Mouse (Mus musculus) myocyte (in vitro differentiated cells): ENCODE measurements around the gene Slc12a3.

Experiments used
- CEBPB ChIP-seq: IDR thresholded peaks from 2 replicates; pipeline ENCODE4 v1.6.1; 2011; ENCODE audit warnings: mild to moderate bottlenecking, moderate library complexity; ENCODE audit not compliant: poor library complexity, insufficient read depth, severe bottlenecking
- MAX ChIP-seq: IDR thresholded peaks from one replicate; pipeline ENCODE4 v1.6.1; 2011; ENCODE audit warnings: low read depth, mild to moderate bottlenecking, control low read depth
- POLR2A ChIP-seq: IDR thresholded peaks from one replicate; pipeline ENCODE4 v1.6.1; 2011; ENCODE audit warnings: low read depth, mild to moderate bottlenecking, control low read depth, moderate library complexity; ENCODE audit not compliant: insufficient read length

- TF ChIP-seq POLR2A: no peak
- TF ChIP-seq MAX: no peak
- TF ChIP-seq CEBPB: no peak
These were observed 8.6 kb downstream of the Slc12a3 start for GRCm38 (mm10) chr8:94337559-94337958.
